Mouse (Mus musculus) hematopoietic stem cell, adult 5-6 weeks (primary cell): ENCODE measurements around the gene Zfp575. TPM values are rescaled to one million over a fixed set of nuclear protein-coding genes. Genes with fewer than 3 reads are reported as not detected.

Source experiments
- ATAC-seq, 2 experiments: fragments of 125-278 bp in 1 of 2; replicated peaks in 1 of 2; 2 replicates each; pipeline ENCODE4 v1.8.0; 2016 to 2017; ENCODE audit warnings: inconsistent platforms in 2 of 2, mild to moderate bottlenecking in 2 of 2, moderate number of reproducible peaks in 2 of 2, low read depth in 1 of 2, moderate TSS enrichment in 1 of 2; ENCODE audit not compliant: low FRiP score in 2 of 2, poor library complexity in 2 of 2, severe bottlenecking in 2 of 2, insufficient read depth in 1 of 2, low TSS enrichment in 1 of 2
- total RNA-seq: library from RNA; stranded (forward); fragments of 172-1452, 232-1000 nt; gene quantifications from 2 replicates; pipeline ENCODE4 v1.2.3, GENCODE M21; 2017

Zfp575 gene
- total RNA-seq, 1 experiment from 2014 or later, result not detected

- peak; percentile 39 to 40 for ATAC-seq
Measured at GRCm38 (mm10) chr7:24608561-24608960, 21.1 kb upstream of the Zfp575 start.

GRCm38 (mm10) chr7:24608017-24608416 lies 20.6 kb upstream of the Zfp575 start:
- ATAC-seq, result peak; percentile 71 to 81

- no peak for ATAC-seq
Measured at GRCm38 (mm10) chr7:24606046-24606445, 18.6 kb upstream of the Zfp575 start.

- no peak for ATAC-seq
Measured at GRCm38 (mm10) chr7:24605561-24605960, 18.1 kb upstream of the Zfp575 start.

- peak; percentile 97 to 99 for ATAC-seq
Measured at GRCm38 (mm10) chr7:24600941-24601597, 13.6 kb upstream of the Zfp575 start.

- no peak for ATAC-seq
Measured at GRCm38 (mm10) chr7:24599211-24600067, 12.0 kb upstream of the Zfp575 start.

- no peak for ATAC-seq
Measured at GRCm38 (mm10) chr7:24598121-24598520, 10.7 kb upstream of the Zfp575 start.

- peak in 1 of 2 experiments; percentile 40; a peak in 1 of 4 replicates for ATAC-seq
Measured at GRCm38 (mm10) chr7:24595464-24595863, 8.0 kb upstream of the Zfp575 start.

- ATAC-seq, result no peak
Measured at GRCm38 (mm10) chr7:24594309-24594803, 6.9 kb upstream of the Zfp575 start.

GRCm38 (mm10) chr7:24593621-24594308 lies 6.3 kb upstream of the Zfp575 start:
- ATAC-seq, result peak; percentile 88 to 92

- ATAC-seq, result no peak
Measured at GRCm38 (mm10) chr7:24592781-24593180, 5.3 kb upstream of the Zfp575 start.

- no peak for ATAC-seq
Measured at GRCm38 (mm10) chr7:24592163-24592562, 4.7 kb upstream of the Zfp575 start.

GRCm38 (mm10) chr7:24591735-24592134 lies 4.3 kb upstream of the Zfp575 start:
- no peak for ATAC-seq

- peak; percentile 32 to 41; a peak in 1 of 4 replicates for ATAC-seq
Measured at GRCm38 (mm10) chr7:24588336-24588735, 895 bp upstream of the Zfp575 start.

- ATAC-seq, result peak; percentile 39 to 57; a peak in 3 of 4 replicates
Measured at GRCm38 (mm10) chr7:24586828-24587227, 613 bp downstream of the Zfp575 start.

- no peak for ATAC-seq
Measured at GRCm38 (mm10) chr7:24585995-24586394, 1.4 kb downstream of the Zfp575 start.

- no peak for ATAC-seq
Measured at GRCm38 (mm10) chr7:24584876-24585275, 2.6 kb downstream of the Zfp575 start.

GRCm38 (mm10) chr7:24577811-24578210 lies 9.6 kb downstream of the Zfp575 start:
- ATAC-seq, result no peak
